Mouse (Mus musculus) ovary, postnatal 10 days (tissue): ENCODE data around the gene Ankrd28.
"Not testable (repeated sequence)": the region's sequence is repeated elsewhere in the genome, so short reads cannot be mapped to it uniquely, and the experiment has no call there.

Experiments
- DNase-seq: peaks from one replicate; pipeline ENCODE4 v3.0.0; 2022; ENCODE audit warnings: low spot score

Ankrd28 gene

DNA sequence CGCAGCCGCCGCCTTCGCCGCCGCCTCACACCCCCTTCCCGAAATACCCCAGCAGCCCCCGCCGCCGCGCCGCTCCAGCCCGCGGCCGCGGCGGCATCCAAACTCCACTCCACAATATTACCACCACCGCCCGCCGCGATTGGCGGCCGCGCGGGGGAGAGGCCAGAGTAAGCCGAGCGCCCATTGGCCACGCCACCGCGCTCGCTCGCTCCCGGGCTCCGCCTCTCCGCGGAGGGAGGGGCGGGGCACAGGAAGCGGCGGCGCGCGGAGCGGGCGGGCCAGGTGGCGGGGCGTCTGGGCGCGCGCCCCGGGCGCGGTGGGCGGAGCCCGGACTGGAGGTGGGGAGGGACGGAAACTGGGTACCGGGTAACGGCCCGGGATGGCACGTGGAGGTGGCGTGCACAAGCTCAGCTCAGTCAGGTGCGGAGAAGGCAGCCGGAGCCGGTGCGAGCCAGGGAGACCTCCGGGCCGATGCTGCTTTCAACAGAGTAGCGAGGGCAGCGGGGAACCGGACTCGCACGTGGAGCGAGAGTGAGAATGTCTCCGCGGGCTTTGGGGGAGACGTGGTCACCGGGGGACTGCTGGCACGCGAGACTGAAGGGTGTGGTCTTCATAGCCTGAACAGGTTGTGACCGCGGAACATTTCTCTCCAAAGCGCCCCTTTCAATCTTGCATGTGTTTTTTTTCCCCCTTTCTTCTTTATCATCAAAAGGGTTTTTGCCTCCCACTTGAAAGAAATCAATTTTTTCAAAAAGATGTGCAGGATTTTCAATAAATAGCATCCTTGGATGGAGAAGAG lies at the start of gene Ankrd28:
Ankrd28 (minus strand) TSS at position 81 of the 799 bp plus-strand sequence.
- DNase-seq, result peak; percentile 79

DNA sequence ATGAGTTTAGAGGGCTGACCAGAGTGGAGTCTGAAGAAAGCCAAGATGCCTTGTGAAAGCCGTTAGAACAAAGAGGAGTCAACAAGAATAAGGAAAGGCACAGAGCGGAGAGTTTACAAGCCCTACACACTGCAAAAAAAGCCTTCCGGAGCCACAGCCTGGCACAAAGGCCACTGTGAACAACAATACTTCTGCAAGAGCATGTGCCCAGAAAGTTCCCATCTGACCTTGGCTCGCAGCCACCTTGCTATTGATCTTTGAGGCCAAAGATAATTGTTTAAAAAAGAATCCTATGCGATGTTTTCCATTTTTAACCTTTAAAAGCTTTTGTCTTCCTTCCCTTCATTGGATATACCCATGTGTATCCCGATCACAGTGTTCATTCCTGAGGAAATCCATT lies 49.0 kb upstream of the Ankrd28 start:
- DNase-seq, result no peak

DNA sequence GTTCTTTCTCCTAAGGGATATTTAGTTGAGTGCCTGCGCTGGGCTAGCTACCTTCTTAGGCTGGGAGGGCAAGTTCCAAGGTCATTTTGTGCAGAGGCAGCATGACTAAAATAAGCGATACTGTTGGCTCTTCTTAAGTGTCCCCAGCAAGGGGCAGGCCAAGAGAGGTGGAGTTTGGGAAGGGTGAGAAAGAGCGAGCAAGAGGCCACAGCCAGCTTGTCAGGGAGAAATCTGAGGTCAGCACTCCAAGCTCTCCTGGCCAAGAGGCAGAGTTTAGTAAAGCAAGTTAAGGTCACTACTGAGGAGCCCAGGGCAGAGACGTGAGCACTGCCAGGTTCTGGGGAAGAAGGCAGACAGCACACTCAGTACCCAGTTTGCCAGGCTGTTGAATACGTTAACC lies 41.7 kb upstream of the Ankrd28 start:
- no peak for DNase-seq

DNA sequence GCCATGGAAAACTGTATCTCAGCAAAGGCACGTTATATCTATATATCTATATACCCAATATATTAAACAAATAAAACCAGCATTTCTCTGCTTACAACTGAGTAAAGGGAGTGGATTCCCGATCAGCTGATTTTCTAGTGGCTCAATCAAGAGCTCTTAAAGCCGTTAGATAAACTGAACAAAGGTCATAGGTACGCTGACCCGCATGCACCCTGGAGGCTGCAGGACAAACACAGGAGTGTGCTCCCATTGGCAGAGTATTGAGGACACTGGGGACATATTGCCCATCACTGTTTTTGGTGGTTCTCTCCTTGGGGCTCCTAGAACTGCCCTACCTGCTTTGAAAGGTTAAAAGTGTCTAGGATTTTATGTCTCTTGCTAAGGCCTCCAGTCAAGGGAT lies 40.0 kb upstream of the Ankrd28 start:
- DNase-seq, result no peak

DNA sequence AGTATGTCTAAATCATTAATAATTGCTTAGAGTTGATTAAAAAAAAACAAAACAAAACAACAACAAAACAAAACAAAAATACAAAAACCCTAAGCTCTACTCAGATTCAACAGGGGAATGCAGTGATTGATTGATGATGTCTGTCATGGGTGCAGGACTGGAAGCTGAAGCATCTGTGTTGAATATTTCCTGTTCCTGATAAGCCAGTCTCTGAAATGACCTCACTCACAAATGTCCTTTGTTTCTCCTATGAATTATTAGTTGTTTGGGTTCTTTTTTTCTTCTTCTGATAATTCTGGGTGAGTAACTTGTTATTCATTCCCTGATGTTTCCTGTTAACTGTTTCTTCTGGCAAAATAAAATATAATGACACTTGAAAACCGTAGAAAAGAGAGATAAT lies 38.1 kb upstream of the Ankrd28 start:
- no peak for DNase-seq

DNA sequence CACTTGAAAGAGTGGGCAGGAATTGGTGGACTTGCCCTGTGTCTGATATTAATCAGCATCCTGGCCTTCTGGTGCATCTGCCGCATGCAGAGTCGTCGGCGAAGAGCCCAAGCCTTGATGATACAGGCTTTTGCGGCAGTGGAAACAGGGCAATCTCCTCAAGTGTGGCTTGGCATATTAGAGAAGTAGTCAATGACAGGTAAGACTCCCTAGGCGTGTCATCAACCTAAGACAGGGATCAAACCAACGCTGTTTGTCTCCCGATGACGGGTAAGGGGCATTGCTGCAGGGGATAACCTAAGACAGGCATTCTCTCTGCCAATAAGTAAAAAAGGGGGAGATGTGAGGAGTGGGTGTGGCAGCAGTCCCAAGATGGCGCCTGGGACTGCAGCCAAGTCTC lies 35.9 kb upstream of the Ankrd28 start:
- not testable (repeated sequence) for DNase-seq

DNA sequence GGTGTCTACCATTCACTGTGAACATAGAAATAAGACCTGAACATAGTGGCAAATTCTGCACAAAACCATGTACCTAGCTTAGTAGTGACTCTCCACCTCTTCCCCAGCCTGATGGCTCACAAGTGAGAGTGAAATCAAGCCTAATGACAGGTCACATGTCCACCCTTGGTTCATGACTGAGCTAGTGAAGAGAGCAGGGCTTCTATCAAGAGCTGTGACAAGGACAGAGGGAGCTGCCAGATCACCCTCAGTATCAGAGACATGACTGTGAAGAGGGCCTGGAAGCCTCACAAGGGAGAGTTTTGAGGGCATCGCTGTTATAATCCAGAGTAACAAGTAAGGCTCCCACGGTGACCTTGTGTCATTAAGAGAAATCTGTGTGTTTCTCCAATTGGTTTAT lies 28.2 kb upstream of the Ankrd28 start:
- DNase-seq, result no peak

DNA sequence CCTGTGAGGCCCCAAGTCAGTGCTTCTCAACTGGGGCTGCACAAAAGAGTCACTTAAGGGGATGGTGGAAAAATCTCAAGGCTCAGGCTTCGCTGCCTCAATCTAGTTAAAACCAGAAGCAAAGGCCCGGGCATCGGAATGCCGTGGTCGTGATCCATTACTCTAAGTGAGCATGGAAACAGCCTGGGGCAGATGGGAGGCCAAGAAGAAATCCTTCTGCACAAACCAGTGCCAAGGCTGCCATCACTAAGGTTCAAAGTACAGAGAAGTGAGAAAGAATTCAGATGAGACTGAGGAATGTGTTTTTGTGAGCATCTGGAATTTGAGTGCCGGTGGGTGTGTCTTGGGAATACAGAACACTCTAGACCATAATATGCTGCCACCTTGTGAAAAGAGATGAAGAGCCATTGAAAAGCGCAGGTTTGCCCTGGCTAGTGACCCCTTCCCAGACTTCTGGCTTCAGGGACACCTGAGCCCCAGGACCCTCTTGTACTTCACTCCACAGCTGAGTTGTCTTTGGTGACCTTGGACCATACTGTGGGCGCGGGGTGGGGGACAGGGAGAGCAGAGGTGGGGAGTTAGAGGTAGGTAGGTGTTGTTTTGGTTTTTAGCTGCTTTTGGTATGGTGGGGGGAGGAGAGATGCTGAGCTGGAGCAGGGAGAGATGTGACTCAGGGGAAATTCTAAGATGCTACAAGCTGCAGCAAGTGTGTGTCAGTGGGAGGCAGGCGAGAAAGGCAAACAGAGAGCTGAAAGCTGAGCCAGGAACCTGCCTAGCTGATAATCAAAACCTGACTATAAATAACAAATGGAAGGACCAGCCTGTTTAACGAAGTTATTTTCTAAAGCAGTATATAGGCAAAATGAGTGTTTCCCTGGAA lies 26.9 kb upstream of the Ankrd28 start:
- no peak for DNase-seq

DNA sequence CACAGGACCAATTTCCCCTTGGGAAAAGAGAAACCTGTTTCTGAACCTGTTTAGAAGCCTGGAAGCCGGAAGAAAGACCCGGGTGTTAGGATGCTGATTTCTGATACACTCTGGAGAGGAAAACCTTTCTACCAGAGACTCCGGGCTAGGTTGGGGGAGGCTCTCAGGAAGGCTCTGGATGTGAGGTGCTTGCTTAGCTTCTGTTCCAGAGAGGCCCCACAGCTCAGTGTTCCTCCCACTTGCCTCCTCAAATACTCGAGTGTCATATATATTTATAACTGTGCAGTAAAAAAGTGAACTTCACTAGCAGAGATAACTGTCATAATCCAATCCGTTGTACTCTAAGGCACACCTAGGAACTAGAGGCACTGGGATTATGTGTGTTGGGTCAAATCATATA lies 25.6 kb upstream of the Ankrd28 start:
- DNase-seq, result no peak

DNA sequence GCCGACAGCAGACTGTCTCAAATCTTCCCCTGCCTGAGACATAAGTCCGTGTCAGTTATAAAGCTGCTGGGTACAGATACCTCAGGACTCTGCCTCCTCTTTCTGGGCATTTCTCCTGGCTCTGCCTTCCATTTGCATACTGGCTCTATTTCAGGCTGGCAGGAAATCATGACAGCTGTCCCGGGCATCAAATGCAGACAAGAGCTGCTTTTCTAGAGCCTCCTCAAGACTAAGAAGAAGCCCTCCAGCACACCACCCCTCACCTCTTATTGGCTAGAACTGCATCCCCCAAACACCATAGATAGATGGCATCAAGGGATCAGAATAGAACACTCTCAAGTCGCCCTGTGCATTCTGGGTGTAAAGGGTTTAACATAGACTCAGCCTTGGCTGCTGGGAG lies 24.2 kb upstream of the Ankrd28 start:
- DNase-seq, result no peak

DNA sequence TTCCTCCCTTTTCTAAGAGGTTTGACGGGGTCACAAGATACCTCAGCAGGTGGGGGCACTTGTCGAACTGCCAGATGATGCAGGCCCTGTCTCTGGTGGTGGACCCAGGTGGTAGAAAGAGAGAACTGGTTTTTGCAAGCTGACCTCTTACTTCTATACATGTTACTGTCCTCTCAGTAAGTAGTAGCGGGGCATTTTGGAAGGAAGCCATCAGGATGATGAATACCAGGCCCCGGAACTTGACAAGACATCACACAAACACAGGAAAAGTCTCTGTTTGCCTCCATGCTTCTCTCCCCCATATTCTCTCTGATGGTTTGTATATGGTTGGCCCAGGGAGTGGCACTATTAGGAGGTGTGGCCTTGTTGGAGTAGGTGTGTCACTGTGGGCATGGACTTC lies 13.1 kb upstream of the Ankrd28 start:
- DNase-seq, result no peak

DNA sequence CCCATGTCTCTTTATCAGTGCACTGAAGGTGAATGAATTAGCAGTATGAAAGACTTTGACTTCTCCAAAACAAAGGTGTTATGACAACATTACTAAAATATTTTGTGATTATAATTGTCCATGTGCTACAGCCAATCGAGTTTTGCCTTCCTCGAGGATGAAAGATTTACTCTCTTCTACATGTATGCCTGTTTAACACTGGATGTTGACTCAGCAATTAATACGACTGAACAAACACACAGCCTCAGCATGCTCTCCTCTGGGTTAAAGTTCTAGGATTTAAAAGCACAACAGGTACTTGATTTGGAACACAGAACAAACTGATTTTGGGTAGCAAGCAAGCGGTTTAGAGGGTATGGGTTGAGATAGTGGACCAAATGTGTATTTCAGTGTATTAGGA lies 1.6 kb upstream of the Ankrd28 start:
- no peak for DNase-seq

DNA sequence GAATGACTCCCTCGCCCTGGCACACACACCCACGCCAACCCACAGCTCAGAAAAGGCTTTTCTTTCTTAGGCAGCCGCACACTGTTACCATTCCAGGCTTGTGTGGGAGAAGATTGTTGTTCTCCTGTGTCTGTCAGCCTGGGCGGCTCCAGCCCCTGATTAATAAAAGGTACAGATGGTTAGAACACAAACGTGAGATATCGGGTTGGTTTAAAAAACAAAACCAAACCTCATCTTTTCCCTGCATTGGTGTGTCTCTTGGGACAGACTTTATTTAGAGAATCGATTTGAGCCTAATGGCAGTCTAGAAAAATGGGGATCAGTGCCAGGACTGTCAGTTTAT lies 890 bp upstream of the Ankrd28 start:
- DNase-seq, result no peak

DNA sequence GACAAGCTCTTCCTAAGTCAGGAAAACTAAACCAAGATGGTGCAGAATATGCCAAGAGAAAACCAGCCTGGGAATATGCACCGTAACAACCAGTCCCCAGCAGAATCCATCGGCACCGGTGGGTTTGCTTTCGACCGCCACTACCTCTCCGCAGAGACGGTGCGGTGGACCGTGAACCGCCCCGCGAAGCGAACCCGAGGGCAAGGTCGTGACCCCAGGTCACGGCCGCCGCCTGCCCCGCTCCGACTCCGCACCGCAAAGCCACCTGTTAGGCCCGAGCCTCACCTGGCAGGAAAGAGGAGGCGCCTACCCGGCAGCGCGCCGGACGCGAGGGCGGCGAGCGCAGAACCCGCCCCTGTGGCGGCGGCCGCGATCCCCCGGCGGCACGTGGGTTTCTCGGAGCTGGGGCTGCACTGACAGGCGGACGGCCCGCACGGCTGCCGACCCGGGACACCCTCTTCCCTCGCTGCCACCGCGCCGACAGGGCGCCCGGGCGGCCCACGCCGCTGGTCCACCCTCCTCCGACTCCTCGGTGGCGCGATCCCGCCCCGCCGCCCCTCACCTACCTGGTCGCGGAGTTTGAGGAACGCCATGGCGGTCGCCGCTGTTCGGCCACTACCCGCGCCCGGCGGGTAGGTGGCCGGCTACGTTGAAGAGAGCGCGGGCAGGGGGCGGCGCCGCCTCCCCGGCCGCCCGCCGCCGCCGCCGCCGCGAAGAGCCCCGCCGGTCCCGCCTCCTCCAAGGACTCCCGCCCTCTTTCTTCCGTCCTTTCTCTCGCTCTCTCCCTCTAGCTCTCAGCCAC lies 489 bp downstream of the Ankrd28 start:
- DNase-seq, result peak; percentile 21

DNA sequence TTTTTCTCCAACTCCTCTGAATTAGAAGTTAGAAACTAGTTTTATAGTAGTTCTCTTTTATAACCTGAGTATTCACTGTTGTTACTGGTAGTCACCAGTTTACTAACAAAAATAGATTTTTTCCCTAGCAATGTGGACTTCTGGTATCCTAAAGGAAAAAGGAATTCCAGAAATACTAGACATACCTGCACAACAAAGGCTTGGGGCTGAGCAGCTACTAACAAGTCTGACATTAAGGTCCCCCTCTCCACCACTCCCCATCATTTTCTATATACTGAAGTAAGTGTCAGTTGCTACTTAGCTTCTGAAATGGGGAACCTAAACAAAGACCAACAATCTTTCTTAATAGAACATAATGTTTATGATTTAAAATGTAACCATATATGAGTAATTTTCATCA lies 3.2 kb downstream of the Ankrd28 start:
- DNase-seq, result no peak

DNA sequence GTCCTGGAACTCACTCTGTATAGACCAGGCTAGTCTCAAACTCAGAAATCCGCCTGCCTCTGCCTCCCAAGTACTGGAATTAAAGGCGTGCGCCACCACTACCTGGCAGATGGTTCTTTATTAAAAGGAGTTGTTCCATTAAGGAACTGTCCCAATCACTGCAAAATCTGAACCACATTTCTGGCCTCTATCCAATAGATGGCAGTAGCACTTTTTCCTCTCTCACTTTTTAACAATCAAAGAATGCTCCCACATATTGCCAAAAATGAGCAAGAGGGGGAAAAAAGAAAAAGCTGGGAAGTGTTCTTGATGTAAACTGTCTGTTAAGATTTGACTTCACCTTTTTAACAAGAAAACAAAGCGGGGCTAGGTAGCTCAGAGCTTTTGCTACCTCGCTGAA lies 20.5 kb downstream of the Ankrd28 start:
- DNase-seq, result no peak

DNA sequence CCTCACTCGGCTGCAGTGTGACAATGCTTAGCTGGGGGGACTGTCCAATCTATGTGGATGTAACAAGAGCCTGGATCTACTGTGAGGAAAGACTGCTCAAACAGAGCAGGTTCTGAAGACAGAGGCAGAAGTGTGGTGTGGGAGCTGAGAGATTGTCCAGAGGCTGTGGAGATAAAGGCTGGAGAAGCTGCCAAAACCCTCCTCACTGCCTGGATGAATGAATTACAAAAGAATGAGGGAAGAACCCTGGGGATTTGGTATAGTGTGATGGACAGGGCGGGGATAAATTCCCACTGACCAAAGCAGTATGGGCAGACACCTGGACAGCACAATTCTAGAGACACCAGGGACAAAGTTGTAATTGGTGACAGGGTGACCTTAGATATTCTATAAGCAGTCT lies 26.7 kb downstream of the Ankrd28 start:
- DNase-seq, result no peak

DNA sequence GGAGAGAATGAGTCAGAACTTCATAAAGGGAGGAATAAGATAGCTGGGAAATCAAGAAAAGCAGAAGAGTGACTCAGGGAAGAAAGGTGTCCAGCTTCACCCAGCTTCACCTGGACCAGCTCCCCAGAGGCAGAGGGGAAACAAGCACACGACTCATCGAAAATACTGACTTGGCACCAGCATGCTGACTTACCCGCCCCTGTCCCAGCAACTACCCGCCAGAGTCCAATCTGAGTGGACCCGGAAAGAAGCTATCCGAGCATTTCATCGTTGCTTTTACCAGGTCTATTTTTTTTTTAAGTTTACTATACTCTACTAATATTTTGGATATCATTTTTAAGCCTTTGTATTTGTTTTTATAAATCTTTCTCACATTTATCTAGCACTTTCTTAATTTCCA lies 29.5 kb downstream of the Ankrd28 start:
- no peak for DNase-seq

DNA sequence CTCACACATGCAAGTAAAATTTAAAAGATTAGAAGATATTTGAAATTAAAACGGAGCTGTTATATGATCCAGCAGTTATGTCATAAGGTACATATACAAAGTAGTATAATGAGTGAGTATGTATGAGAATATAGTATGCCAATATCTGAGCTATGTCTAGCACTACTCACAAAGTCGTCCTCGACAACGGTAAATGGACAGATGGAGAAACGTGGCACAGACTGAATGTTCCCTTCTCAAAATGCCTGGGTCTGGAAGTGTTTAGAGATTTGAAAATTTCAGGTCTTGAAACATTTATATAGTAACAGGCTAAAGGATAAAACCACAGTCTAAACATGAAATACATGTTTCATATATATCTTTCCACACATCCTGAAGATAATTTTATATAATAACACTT lies 30.0 kb downstream of the Ankrd28 start:
- no peak for DNase-seq

DNA sequence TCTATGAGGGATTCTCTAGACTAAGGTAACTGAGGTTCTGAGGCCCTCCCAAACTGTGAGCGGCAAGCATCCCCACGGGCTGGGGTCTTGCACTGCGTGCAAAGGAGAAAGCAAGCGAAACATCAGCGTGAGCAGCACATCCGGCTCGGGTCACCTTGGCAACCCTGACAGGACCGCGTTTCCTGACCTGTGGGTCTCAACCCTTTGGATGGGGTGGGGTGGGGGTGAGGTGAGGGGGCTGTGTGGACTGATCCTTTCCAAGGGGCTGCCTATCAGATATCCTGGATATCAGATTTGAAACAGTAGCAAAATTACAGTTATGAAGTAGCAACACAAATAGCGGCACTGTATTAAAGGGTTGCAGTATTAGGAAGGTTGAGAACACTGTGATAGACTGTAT lies 31.5 kb downstream of the Ankrd28 start:
- DNase-seq, result no peak

DNA sequence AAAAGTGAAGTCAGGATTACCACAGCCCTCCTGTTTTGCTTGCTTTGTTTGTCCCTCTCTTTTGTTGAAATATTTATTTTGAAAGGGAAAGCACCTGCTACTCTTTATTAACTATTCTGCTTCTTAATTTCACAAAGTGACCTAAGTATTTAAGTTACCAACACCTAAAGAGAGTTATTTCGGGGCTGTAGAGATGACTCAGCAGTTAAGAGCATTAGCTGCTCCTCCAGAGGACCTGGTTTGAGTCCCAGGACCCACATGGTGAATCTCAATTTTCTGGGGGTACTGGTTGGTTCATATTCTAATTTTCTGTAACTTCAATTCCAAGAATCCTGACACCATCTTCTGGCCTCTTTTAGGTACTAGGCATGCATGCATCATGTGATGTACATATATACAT lies 34.9 kb downstream of the Ankrd28 start:
- DNase-seq, result no peak

DNA sequence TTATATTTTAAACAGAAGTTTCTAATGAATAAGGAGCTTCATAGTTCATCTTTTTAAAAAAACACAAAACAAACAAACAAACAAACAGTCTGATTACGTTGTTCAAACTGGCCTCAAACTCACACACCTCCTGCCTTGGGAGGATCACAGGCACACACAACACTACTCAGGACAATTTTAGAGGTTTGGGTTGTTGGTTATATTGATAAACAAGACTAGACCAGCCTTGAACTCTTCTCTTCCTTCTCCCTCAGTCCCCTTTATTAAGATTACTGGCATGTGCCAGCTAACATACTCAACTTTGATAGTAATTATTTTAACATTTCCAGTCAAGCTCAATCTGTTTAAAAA lies 35.7 kb downstream of the Ankrd28 start:
- DNase-seq, result no peak
